Mouse (Mus musculus) cortical plate, adult 2 months (tissue): Measurements from ENCODE around the gene Snx14. TPM values are rescaled to one million over a fixed set of nuclear protein-coding genes. Genes with fewer than 3 reads are reported as not detected.

Experiments
- H3K27ac ChIP-seq: fragments of 200-500 bp; 2 replicates; pipeline ENCODE4 v1.5.1; 2012; ENCODE audit warnings: low read length, control low read depth, inconsistent platforms; ENCODE audit not compliant: insufficient read depth
- H3K4me1 ChIP-seq: fragments of 200-500 bp; 2 replicates; pipeline ENCODE4 v1.6.1; 2011; ENCODE audit warnings: low read length; ENCODE audit not compliant: control insufficient read depth, insufficient read depth
- H3K4me3 ChIP-seq: fragments of 200-500 bp; 2 replicates; pipeline ENCODE4 v1.5.1; 2011; ENCODE audit warnings: mild to moderate bottlenecking, low read length, control low read depth; ENCODE audit not compliant: insufficient read depth
- CTCF ChIP-seq: fragments of 200-500 bp; IDR thresholded peaks from 2 replicates; pipeline ENCODE4 v1.5.1; 2011; ENCODE audit warnings: mild to moderate bottlenecking, control low read depth, low read length; ENCODE audit not compliant: insufficient read depth; ENCODE audit errors: extremely low read depth
- POLR2A ChIP-seq: fragments of 200-500 bp; IDR thresholded peaks from 2 replicates; pipeline ENCODE4 v1.6.1; 2011; ENCODE audit warnings: mild to moderate bottlenecking, low read length, control low read depth; ENCODE audit not compliant: insufficient read depth; ENCODE audit errors: extremely low read depth
- polyA plus RNA-seq: library from polyadenylated mRNA; depleted of rRNA; stranded (reverse); fragments of >200 nt; gene quantifications from 2 replicates; pipeline ENCODE4 v1.2.3, GENCODE M21; 2012

Snx14 gene
- polyA plus RNA-seq, 1 experiment: 46.4 TPM

DNA sequence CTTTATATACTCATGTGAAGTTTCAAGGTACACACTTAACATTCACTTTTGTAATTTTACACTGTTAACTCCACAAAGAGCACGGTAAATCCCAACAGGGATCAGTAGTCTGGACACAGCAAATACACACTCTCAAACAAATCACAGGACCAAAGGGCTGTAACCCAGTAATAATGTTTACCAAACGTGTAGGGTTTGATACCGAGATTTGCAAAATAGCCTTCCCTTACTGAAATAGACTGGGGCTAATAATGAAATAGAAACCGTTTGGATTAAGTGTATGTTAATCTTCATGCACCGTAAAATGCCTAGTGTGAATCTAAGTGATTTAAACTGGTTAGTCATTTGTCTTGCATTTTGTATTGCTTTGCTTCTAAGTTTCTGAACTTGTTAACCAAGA lies 1.2 kb upstream of the Snx14 start:
- H3K27ac ChIP-seq: no peak overlapping the region

DNA sequence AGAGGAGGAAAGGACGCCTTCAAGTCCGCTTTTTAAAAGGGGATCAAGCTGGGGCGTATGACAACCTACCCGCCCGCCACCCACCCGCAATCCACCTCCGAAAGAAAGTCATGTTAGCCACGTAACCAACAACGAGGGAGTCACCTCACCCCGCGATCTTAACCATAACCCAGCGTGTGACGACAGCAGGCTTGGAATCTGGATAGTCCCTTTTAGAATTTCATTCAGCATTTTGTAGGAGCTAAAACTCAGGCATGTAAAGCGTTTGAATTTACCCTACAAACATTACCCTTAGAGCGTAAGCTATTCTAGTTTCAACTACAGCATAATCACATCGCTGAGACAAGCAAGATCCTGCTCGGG lies 461 bp upstream of the Snx14 start:
- H3K4me3 ChIP-seq: peak overlapping the region; percentile 85
- H3K4me1 ChIP-seq: peaks cover 7% of the 10 kb centered on the region
- H3K27ac ChIP-seq: peak overlapping the region; percentile 38; the same call in 1 of the 2 replicates
- TF ChIP-seq CTCF (no peak), POLR2A (no peak)

More for the DNA sequence above, 1.2 kb upstream of the Snx14 start:
- H3K4me3 ChIP-seq: no peak overlapping the region
- H3K4me1 ChIP-seq: peaks cover 7% of the 10 kb centered on the region
- TF ChIP-seq CTCF: no peak
- no peak for TF ChIP-seq POLR2A

DNA sequence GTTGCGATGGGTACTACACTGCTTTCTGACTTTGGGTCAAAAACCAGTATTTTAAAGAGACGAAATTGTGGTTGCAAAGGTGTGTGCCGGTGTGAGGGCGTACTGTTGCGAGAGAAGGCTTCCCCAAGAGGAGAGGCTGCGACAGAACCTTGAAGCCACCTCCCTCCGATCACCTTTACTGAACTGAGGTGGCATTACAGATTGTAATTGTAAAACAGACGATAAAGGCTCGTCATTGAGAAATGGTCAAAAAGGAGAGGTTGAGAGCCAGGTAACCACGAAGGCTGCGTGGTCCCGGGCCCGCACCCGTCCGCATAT lies 562 bp downstream of the Snx14 start:
- H3K4me1 ChIP-seq: peaks cover 7% of the 10 kb centered on the region
- H3K4me3 ChIP-seq: peak overlapping the region; percentile 85
- TF ChIP-seq CTCF (no peak), POLR2A (no peak)
- peak overlapping the region; percentile 90; the same call in 1 of the 2 replicates for H3K27ac ChIP-seq

DNA sequence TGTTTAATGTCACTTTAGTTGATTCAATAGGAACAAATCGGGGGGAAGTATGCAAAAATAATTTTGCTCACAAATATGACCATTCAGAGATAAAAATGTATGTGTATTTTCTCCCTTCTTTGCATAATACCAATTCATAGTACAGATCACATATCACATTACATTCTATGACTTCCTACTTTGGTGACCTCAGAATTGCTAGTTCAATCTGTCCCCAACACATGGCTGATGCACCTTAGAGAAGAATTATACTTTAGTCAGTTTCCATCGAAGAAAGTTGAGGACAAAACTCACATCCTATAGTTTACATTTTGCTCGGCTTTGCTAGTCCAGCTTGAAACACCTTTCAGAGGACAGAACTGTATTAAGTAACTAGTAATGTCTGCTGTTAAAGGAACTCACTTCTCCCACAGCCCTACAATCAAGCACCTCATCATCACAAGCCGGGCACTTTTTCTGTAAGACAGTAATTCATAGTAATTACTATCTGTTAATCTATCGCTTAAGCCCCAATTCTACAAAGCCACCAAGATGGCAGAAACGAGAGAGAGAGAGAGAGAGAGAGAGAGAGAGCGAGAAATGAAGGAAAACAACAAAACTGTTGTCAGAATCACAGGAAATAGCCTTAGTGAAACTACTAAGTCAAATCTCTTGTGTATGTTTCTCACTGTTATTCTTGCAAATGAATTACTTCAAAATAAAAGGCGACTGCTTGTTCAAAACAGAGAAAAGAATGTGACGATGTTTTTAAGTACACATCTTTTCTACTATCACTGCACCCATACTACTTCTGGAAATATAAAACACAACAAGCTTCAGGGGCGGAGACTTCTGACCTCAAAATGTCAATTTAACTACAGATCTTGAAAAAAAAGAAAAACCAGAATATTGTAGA lies 1.2 kb downstream of the Snx14 start:
- H3K27ac ChIP-seq: no peak overlapping the region

DNA sequence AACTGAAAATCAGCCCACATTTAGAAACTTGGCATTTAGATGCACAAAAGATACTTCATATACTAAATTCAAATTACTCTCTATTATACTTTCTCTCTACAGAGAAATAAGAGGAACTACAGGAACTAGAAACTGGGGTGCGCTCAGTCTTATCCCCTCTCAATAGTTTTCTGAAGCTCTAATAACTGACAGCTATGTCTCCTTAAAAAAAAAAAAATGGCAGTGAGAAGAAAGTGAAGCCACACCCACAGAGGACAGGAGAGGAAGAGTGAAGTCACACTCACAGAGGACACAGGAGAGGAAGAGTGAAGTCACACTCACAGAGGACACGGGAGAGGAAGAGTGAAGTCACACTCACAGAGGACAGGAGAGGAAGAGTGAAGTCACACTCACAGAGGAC lies 14.4 kb downstream of the Snx14 start:
- H3K27ac ChIP-seq: no peak overlapping the region
- TF ChIP-seq CTCF: no peak
- TF ChIP-seq POLR2A: no peak
- H3K4me3 ChIP-seq: no peak overlapping the region
- peaks cover 3% of the 10 kb centered on the region for H3K4me1 ChIP-seq

More for the DNA sequence above, 1.2 kb downstream of the Snx14 start:
- Histone ChIP-seq H3K4me1 (peaks cover 7% of the 10 kb centered on the region), H3K4me3 (peak overlapping the region; percentile 85)
- TF ChIP-seq POLR2A: no peak
- no peak for TF ChIP-seq CTCF

DNA sequence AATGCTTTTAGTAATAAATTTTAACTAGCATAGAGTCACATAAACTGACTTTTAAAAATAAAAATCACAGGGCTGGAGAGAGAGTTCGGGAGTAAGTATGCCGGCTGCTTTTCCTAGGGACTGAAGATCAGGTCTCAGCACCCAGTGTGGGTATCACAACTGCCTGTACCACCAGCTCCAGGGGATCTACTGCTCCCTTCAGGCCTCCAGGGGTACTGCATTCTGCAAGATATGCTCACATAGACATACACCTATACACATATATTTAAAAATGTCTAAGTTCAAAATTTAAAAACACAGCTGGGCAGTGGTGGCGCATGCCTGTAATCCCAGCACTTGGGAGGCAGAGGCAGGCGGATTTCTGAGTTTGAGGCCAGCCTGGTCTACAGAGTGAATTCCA lies 16.3 kb downstream of the Snx14 start:
- Histone ChIP-seq H3K27ac (no peak overlapping the region), H3K4me3 (no peak overlapping the region), H3K4me1 (peaks cover 1% of the 10 kb centered on the region; the same call in 1 of the 2 replicates)
- TF ChIP-seq CTCF (no peak), POLR2A (no peak)

DNA sequence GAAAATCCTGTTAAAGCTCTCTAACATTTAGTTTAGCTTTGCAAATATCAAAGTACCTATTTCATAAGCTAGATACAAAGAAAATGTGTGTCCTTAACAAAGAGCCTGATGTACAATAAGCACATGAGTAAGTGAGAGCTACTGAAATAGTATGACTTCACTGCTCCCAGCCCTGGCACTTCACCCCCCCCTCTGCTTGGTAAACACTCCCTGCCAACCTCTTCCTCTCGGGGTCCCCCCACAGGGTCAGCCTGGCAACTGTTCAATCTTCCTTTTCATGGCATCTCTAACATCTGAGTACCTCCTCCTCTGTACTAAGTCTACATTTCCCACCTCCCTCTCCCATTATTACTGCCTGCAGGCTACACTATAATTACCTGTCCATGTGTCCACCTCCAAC lies 22.0 kb downstream of the Snx14 start:
- H3K27ac ChIP-seq: no peak overlapping the region
- no peaks in the 10 kb centered on the region for H3K4me1 ChIP-seq
- H3K4me3 ChIP-seq: no peak overlapping the region
- TF ChIP-seq CTCF (no peak), POLR2A (no peak)

DNA sequence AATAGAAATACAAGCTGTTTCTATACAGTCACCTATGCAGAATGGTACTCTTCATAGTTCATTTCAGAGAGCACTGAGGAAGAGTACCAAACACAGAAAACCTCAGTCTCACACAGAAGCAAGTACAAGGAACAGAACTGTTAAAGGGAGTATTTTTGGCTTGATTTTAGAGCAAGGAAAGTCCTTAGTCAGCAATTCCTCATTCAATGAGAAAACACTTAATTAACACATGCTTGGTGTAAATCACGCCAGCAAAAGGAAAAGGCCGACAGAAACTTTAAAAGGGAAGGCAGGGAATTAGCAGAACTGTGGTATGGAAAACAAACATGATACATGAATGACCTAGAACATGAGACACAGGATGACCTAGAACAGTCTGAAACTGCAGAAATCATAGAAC lies 28.8 kb downstream of the Snx14 start:
- TF ChIP-seq POLR2A: no peak
- no peak for TF ChIP-seq CTCF
- Histone ChIP-seq H3K4me1 (no peaks in the 10 kb centered on the region), H3K4me3 (no peak overlapping the region), H3K27ac (no peak overlapping the region)

DNA sequence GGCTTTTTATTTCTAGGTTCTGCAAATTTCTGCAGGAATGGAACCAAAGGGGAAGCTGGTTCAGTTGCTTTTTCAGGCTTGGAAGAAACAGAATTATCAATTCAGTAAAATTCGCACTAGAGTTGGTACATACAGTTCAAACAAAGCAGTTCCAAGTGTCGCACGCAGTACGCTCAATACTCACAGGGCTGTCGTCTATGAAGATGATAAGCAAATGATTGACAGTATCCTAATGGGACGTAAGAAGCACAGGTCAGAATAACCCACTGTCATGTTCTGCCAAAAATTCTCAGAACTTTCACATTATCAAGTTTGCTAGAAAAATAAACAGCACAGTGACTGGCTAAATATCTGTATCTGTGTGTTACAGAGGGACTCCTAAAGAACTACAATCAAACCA lies 34.2 kb downstream of the Snx14 start:
- TF ChIP-seq POLR2A (no peak), CTCF (no peak)
- Histone ChIP-seq H3K4me1 (no peaks in the 10 kb centered on the region), H3K4me3 (no peak overlapping the region), H3K27ac (no peak overlapping the region)

DNA sequence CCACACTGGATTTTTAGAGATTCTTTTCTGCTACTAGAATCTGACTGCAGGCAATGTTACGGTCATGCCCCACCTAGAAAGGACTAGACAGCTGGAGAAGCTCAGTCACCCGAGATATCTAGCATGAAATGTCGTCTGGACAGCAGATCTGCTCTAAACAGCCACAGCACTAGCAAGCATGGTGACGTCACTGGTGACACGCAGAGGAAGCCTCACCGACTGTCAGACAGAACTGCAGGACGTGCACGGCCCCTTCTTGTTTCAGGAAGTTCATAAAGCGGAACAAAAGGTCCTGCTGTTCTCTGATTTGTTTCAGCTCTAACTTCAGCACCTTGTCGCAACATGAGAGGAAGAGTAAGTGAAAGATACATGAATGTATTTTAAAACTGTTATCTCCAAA lies 34.7 kb downstream of the Snx14 start:
- TF ChIP-seq POLR2A (no peak), CTCF (no peak)
- no peaks in the 10 kb centered on the region for H3K4me1 ChIP-seq
- peak overlapping the region; percentile 19; the same call in 1 of the 2 replicates for H3K27ac ChIP-seq
- no peak overlapping the region for H3K4me3 ChIP-seq

DNA sequence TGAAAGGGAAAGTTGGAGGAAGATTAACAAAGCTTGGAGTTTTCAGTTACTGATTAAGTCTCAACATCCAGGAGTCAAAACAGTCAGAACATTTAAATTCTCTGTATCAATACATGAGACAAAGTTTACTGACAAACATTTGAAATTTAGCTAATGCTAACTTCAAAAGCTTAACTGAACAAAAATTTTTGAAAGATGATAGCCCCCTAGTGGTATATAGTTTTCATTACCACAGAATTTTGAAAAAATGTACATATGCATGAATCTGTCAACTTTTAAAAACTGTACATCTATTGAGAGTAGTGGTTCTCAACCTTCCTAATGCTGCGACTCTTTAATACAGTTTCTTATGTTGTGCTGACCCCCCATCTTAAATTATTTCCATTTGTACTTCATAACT lies 40.3 kb downstream of the Snx14 start:
- TF ChIP-seq POLR2A (no peak), CTCF (no peak)
- H3K4me3 ChIP-seq: no peak overlapping the region
- no peak overlapping the region for H3K27ac ChIP-seq
- H3K4me1 ChIP-seq: no peaks in the 10 kb centered on the region

DNA sequence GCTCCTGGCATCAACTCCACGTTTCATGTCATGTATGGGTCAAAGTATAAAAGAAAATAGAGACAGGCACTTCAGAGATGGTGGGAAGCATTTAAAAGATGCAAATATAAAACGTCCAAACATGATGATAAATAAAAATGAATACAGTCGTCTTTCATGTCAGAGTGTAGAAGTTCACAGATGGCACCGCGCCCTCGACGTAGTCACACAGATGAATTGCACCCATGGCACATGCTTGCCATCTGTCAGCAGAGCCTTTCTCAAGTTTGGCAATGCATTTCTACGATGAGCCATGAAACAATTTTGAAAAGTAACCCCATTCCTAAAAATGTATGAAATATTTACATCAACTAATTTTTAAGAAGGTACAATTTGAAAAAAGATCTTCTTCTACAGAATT lies 43.9 kb downstream of the Snx14 start:
- TF ChIP-seq POLR2A (no peak), CTCF (no peak)
- Histone ChIP-seq H3K27ac (no peak overlapping the region), H3K4me3 (no peak overlapping the region), H3K4me1 (no peaks in the 10 kb centered on the region)
